Mouse (Mus musculus) myocyte (in vitro differentiated cells): ENCODE results near the gene Cog2.

Source experiments
- CEBPB ChIP-seq: IDR thresholded peaks from 2 replicates; pipeline ENCODE4 v1.6.1; 2011; ENCODE audit warnings: mild to moderate bottlenecking, moderate library complexity; ENCODE audit not compliant: poor library complexity, insufficient read depth, severe bottlenecking
- E2F4 ChIP-seq: IDR thresholded peaks from one replicate; pipeline ENCODE4 v1.6.1; 2011; ENCODE audit warnings: mild to moderate bottlenecking, control low read depth, moderate library complexity; ENCODE audit not compliant: insufficient read depth
- MAX ChIP-seq: IDR thresholded peaks from one replicate; pipeline ENCODE4 v1.6.1; 2011; ENCODE audit warnings: low read depth, mild to moderate bottlenecking, control low read depth
- POLR2A ChIP-seq: IDR thresholded peaks from one replicate; pipeline ENCODE4 v1.6.1; 2011; ENCODE audit warnings: low read depth, mild to moderate bottlenecking, control low read depth, moderate library complexity; ENCODE audit not compliant: insufficient read length
- POLR2AphosphoS2 ChIP-seq: IDR thresholded peaks from one replicate; pipeline ENCODE4 v1.6.1; 2011; ENCODE audit warnings: low read depth, control low read depth; ENCODE audit not compliant: insufficient read length
- TCF12 ChIP-seq: IDR thresholded peaks from one replicate; pipeline ENCODE4 v1.6.1; 2011; ENCODE audit warnings: mild to moderate bottlenecking, control low read depth; ENCODE audit not compliant: poor library complexity, insufficient read depth, severe bottlenecking
- USF1 ChIP-seq: IDR thresholded peaks from one replicate; pipeline ENCODE4 v1.6.1; 2011; ENCODE audit warnings: low read depth, mild to moderate bottlenecking, control low read depth, moderate library complexity

DNA sequence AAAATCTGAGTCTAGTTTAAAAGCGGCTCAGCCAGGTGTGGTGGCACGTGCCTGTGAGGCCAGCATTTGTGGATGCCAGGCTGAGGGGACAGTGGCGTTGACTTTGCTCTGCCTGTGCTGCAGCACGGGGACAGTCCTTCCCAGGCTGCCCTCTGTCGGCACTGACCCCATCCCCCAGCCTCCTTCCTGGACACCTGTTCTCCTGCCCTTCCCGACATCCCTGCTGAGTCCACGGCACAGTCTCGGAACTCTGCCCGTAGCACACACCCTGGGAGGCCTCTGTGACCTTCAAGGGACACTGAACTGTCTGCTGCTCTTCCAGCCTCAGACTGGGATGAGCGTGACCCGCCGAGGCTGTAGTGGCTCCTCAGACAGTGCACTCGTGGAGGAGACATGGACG, 9.5 kb downstream of the Cog2 start:
- TF ChIP-seq MAX (no peak), POLR2A (no peak), POLR2AphosphoS2 (no peak), CEBPB (no peak), E2F4 (no peak), TCF12 (no peak), USF1 (no peak)
